Comparison of ENCODE assay signal across 20 mouse cellular contexts in genomic region chr4:100395407-100395806, GRCm38 (mm10).
DNase-seq lines count a peak whose midpoint lies in the region; ATAC-seq lines count a peak whose summit lies in the region.
"Had no signal": no experiment of that assay in that cellular context is flagged by ENCODE, and none has a peak within 500 bp of the region (broad histone marks: within the 10 kb centered on the region; RNA-seq: fewer than 3 reads in every experiment).

No protein-coding gene starts in this region.

- H3K4me3 ChIP-seq in kidney, embryonic 15.5 days (replicated peaks): no peak overlapping the region
- H3K4me3 ChIP-seq: forebrain, embryonic 10.5 days; hindbrain, embryonic 13.5 days; neural tube, embryonic 12.5 days had no signal

- intact Hi-C loops in heart, postnatal 14 days (cut with DNase I): no loop called here

- H3K9me3 ChIP-seq in kidney, embryonic 15.5 days (replicated peaks): no peaks in the 10 kb centered on the region
- H3K9me3 ChIP-seq: forebrain, embryonic 10.5 days; hindbrain, embryonic 13.5 days; neural tube, embryonic 12.5 days had no signal

- H3K36me3 ChIP-seq in kidney, embryonic 15.5 days: no peaks in the 10 kb centered on the region
- H3K36me3 ChIP-seq: forebrain, embryonic 10.5 days; hindbrain, embryonic 13.5 days; neural tube, embryonic 12.5 days had no signal

- DNase-seq in cerebellum, postnatal 14 days: no peak
- peak; percentile 43 for DNase-seq in lung, postnatal 10 days
- DNase-seq in lung, postnatal 4 days: no peak
- DNase-seq in gastrocnemius, postnatal 10 days: peak; percentile 36
- peak; percentile 60 to 66 for DNase-seq in heart, postnatal 14 days
- no peak for DNase-seq in urinary bladder, postnatal 25 days (ENCODE audit: low spot score)
- DNase-seq: adrenal gland, adult 2 months; cerebellum, adult 9-11 months; kidney, adult 11 months; liver; spleen, adult 18-20 months had no signal

- H3K4me1 ChIP-seq in kidney, embryonic 15.5 days: peaks cover 21% of the 10 kb centered on the region
- H3K4me1 ChIP-seq: hindbrain, embryonic 13.5 days; neural tube, embryonic 12.5 days had no signal

- no peak overlapping the region for H3K4me2 ChIP-seq in kidney, embryonic 15.5 days
- H3K4me2 ChIP-seq: hindbrain, embryonic 13.5 days; neural tube, embryonic 12.5 days had no signal

- H3K27me3 ChIP-seq in kidney, embryonic 15.5 days: no peaks in the 10 kb centered on the region
- H3K27me3 ChIP-seq: hindbrain, embryonic 13.5 days; neural tube, embryonic 12.5 days; Patski had no signal

- ATAC-seq in cerebellum, adult (ENCODE audit: insufficient number of reproducible peaks, low FRiP score, low TSS enrichment): 0 out of 2 replicates have a peak, but pooled peaks have one; percentile 43
- ATAC-seq in kidney, embryonic 15.5 days (replicated peaks; ENCODE audit: low FRiP score): no peak
- ATAC-seq: midbrain, embryonic 16.5 days; Patski had no signal

- H3K9ac ChIP-seq in kidney, embryonic 15.5 days: no peak overlapping the region
- H3K9ac ChIP-seq: hindbrain, embryonic 13.5 days; neural tube, embryonic 12.5 days had no signal

- no peak overlapping the region for H3K27ac ChIP-seq in kidney, embryonic 15.5 days
- H3K27ac ChIP-seq: forebrain, embryonic 10.5 days; hindbrain, embryonic 13.5 days; macrophage; neural tube, embryonic 12.5 days; stomach, postnatal 0 days had no signal

- 94% methylated on average over 4 of the region's 4 CpGs for WGBS in kidney, embryonic 15.5 days

Comparison
In these comparisons a context has a peak if more than half of its experiments do, and no peak if none do; other contexts are left out.
1. DNase-seq: peak in lung, postnatal 10 days (single experiment), gastrocnemius, postnatal 10 days (single experiment) and heart, postnatal 14 days (2 of 2); none in cerebellum, postnatal 14 days (0 of 2), lung, postnatal 4 days (0 of 2) and urinary bladder, postnatal 25 days (single experiment).